Mouse (Mus musculus): ENCODE results near the gene Krtap29-1.

DNA sequence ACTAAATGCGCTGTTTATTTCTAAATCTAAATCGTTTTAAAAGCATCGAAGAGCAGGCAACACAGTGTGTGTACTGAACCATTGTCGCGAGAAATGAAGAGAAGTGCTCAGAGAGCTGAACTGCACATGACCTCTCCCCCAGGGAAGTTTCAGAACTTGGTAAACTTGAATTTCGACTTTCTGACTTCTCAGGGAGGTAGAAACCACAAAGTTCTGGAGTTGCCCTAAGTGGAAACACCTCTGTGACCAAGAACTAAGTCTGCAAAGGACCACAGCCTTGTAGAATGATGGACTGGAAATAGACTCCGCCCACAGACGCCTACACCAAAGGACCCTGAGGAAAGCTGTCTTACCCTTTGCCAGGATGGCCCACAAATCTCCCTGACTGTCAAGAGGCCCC lies 27.1 kb upstream of the Krtap29-1 start:
- TF ChIP-seq POLR2A (IDR thresholded peaks at IDR 0.05; ENCODE audit: control insufficient read depth, extremely low read depth, insufficient read depth, low read length, poor library complexity): no peak
- TF ChIP-seq CTCF (IDR thresholded peaks at IDR 0.05; ENCODE audit: borderline replicate concordance, control insufficient read depth, extremely low read depth, insufficient read depth, low read length, poor library complexity): no peak
